Mouse (Mus musculus) olfactory bulb, adult 2 months (tissue): ENCODE measurements at regions not wholly inside any gene's neighbourhood (a gene's known extent, or its start where the extent isn't known, plus 50 kb on each side); places are given as distances from the start of the nearest gene placed in this dataset.

Source experiments
- CTCF ChIP-seq: fragments of 200-500 bp; IDR thresholded peaks from 2 replicates; pipeline ENCODE4 v1.5.1; 2012; ENCODE audit warnings: low read depth, mild to moderate bottlenecking, low read length, moderate library complexity; ENCODE audit not compliant: insufficient read depth
- POLR2A ChIP-seq: fragments of 200-500 bp; IDR thresholded peaks from 2 replicates; pipeline ENCODE4 v1.6.1; 2012; ENCODE audit warnings: mild to moderate bottlenecking, low read depth, low read length, moderate library complexity; ENCODE audit not compliant: insufficient read depth

- TF ChIP-seq CTCF (no peak), POLR2A (no peak)
Measured at GRCm38 (mm10) chr8:116348971-116349370, 155.8 kb upstream of the Dynlrb2 start.
